Mouse (Mus musculus): ENCODE measurements around the gene Carmil1.

Carmil1 gene

GRCm38 (mm10) chr13:24104016-24104415, 176.6 kb downstream of the Carmil1 start:
- DNase-seq (ENCODE audit: low spot score in 2 of 2): no peak

- no peak for DNase-seq (ENCODE audit: low spot score in 2 of 2)
These were observed 177.4 kb downstream of the Carmil1 start for GRCm38 (mm10) chr13:24103152-24103551.

- DNase-seq (ENCODE audit: low spot score in 2 of 2): no peak
These were observed 178.3 kb downstream of the Carmil1 start for GRCm38 (mm10) chr13:24102256-24102655.

GRCm38 (mm10) chr13:24101157-24102130, 179.2 kb downstream of the Carmil1 start:
- DNase-seq (ENCODE audit: low spot score in 2 of 2): no peak

GRCm38 (mm10) chr13:24100516-24101094, 180.0 kb downstream of the Carmil1 start:
- DNase-seq (ENCODE audit: low spot score in 2 of 2): no peak

- no peak for DNase-seq (ENCODE audit: low spot score in 2 of 2)
These were observed 184.0 kb downstream of the Carmil1 start for GRCm38 (mm10) chr13:24096573-24096972.

- no peak for DNase-seq (ENCODE audit: low spot score in 2 of 2)
These were observed 185.6 kb downstream of the Carmil1 start for GRCm38 (mm10) chr13:24094825-24095547.

- no peak for DNase-seq (ENCODE audit: low spot score in 2 of 2)
These were observed 187.5 kb downstream of the Carmil1 start for GRCm38 (mm10) chr13:24093108-24093507.

- no peak for DNase-seq (ENCODE audit: low spot score in 2 of 2)
These were observed 188.5 kb downstream of the Carmil1 start for GRCm38 (mm10) chr13:24092073-24092472.

GRCm38 (mm10) chr13:24082153-24082552, 198.4 kb downstream of the Carmil1 start:
- DNase-seq (ENCODE audit: low spot score in 2 of 2): no peak

- no peak for DNase-seq (ENCODE audit: low spot score in 2 of 2)
These were observed 198.9 kb downstream of the Carmil1 start for GRCm38 (mm10) chr13:24081698-24082097.

GRCm38 (mm10) chr13:24072588-24072987, 208.0 kb downstream of the Carmil1 start:
- DNase-seq (ENCODE audit: low spot score in 2 of 2): no peak

- no peak for DNase-seq (ENCODE audit: low spot score in 2 of 2)
These were observed 213.0 kb downstream of the Carmil1 start for GRCm38 (mm10) chr13:24067553-24067952.

GRCm38 (mm10) chr13:24065536-24065935, 215.1 kb downstream of the Carmil1 start:
- DNase-seq (ENCODE audit: low spot score in 2 of 2): no peak

- no peak for DNase-seq (ENCODE audit: low spot score in 2 of 2)
These were observed 217.8 kb downstream of the Carmil1 start for GRCm38 (mm10) chr13:24062770-24063169.

- no peak for DNase-seq (ENCODE audit: low spot score in 2 of 2)
These were observed 225.3 kb downstream of the Carmil1 start for GRCm38 (mm10) chr13:24055072-24055869.

- no peak for DNase-seq (ENCODE audit: low spot score in 2 of 2)
These were observed 229.1 kb downstream of the Carmil1 start for GRCm38 (mm10) chr13:24051496-24051895.

GRCm38 (mm10) chr13:24050330-24050729, 230.3 kb downstream of the Carmil1 start:
- DNase-seq (ENCODE audit: low spot score in 2 of 2): no peak

GRCm38 (mm10) chr13:24049267-24050034, 231.1 kb downstream of the Carmil1 start:
- no peak for DNase-seq (ENCODE audit: low spot score in 2 of 2)

- no peak for DNase-seq (ENCODE audit: low spot score in 2 of 2)
These were observed 232.0 kb downstream of the Carmil1 start for GRCm38 (mm10) chr13:24048611-24049010.

GRCm38 (mm10) chr13:24045271-24045670, 235.3 kb downstream of the Carmil1 start:
- no peak for DNase-seq (ENCODE audit: low spot score in 2 of 2)
